Mouse (Mus musculus) induced T-regulatory cell, adult 2 months (primary cell): Measurements from ENCODE around the gene Prrt4.
A peak's percentile ranks its signal among the peaks of the same experiment; 100 is the strongest.
"Not testable (repeated sequence)": the region's sequence is repeated elsewhere in the genome, so short reads cannot be mapped to it uniquely, and the experiment has no call there.

Experiments used
- DNase-seq: peaks from one replicate; pipeline ENCODE4 v3.0.0-alpha.2; 2012; ENCODE audit warnings: low read depth

Gene Prrt4

GRCm38 (mm10) chr6:29198309-29199222 is 19.2 kb upstream of the Prrt4 start:
- DNase-seq, result peak; percentile 91

- DNase-seq, result peak; percentile 31
Observed at GRCm38 (mm10) chr6:29195846-29196698, 16.7 kb upstream of the Prrt4 start.

GRCm38 (mm10) chr6:29195146-29195545 is 15.8 kb upstream of the Prrt4 start:
- no peak for DNase-seq

GRCm38 (mm10) chr6:29193961-29194750 is 14.8 kb upstream of the Prrt4 start:
- DNase-seq, result no peak

GRCm38 (mm10) chr6:29187936-29188335 is 8.6 kb upstream of the Prrt4 start:
- no peak for DNase-seq

GRCm38 (mm10) chr6:29179843-29180242 is 459 bp upstream of the Prrt4 start:
- DNase-seq, result no peak

- no peak for DNase-seq
Observed at GRCm38 (mm10) chr6:29177901-29178879, 1.2 kb downstream of the Prrt4 start.

- no peak for DNase-seq
Observed at GRCm38 (mm10) chr6:29175113-29175512, 4.3 kb downstream of the Prrt4 start.

- DNase-seq, result no peak
Observed at GRCm38 (mm10) chr6:29174368-29174767, 5.0 kb downstream of the Prrt4 start.

- peak; percentile 81 for DNase-seq
Observed at GRCm38 (mm10) chr6:29170952-29171388, 8.4 kb downstream of the Prrt4 start.

- DNase-seq, result peak; percentile 85
Observed at GRCm38 (mm10) chr6:29170063-29170921, 9.1 kb downstream of the Prrt4 start.

GRCm38 (mm10) chr6:29169675-29170062 is 9.7 kb downstream of the Prrt4 start:
- DNase-seq, result no peak

- DNase-seq, result no peak
Observed at GRCm38 (mm10) chr6:29168871-29169270, 10.5 kb downstream of the Prrt4 start.

- DNase-seq, result peak; percentile 78
Observed at GRCm38 (mm10) chr6:29166196-29166595, 13.2 kb downstream of the Prrt4 start.

- peak; percentile 98 for DNase-seq
Observed at GRCm38 (mm10) chr6:29164314-29165244, 14.8 kb downstream of the Prrt4 start, which contains the start of gene Rbm28. Rbm28 (minus strand) TSS chr6:29165006.

- not testable (repeated sequence) for DNase-seq
Observed at GRCm38 (mm10) chr6:29161291-29161690, 18.1 kb downstream of the Prrt4 start.

- no peak for DNase-seq
Observed at GRCm38 (mm10) chr6:29160786-29161185, 18.6 kb downstream of the Prrt4 start.

GRCm38 (mm10) chr6:29156326-29156725 is 23.1 kb downstream of the Prrt4 start:
- no peak for DNase-seq
